Mouse (Mus musculus): Measurements from ENCODE around the gene Olfr106-ps.

The Olfr106-ps gene

GRCm38 (mm10) chr17:37390093-37390492 lies at the start of gene Olfr106-ps:
Gene Olfr106-ps, plus strand, starts transcription at chr17:37390393.
- DNase-seq (ENCODE audit: extremely low read depth, low read depth): no peak

GRCm38 (mm10) chr17:37359282-37359681 lies 30.9 kb upstream of the Olfr106-ps start, which contains the start of gene Olfr104-ps:
Gene Olfr104-ps, plus strand, starts transcription at chr17:37359582.
- no peak for DNase-seq (ENCODE audit: extremely low read depth, low read depth)

GRCm38 (mm10) chr17:37378733-37379132 lies 11.5 kb upstream of the Olfr106-ps start, which contains the start of gene Olfr105-ps:
Gene Olfr105-ps, plus strand, starts transcription at chr17:37379033.
- DNase-seq (ENCODE audit: extremely low read depth, low read depth): no peak

- no peak for DNase-seq (ENCODE audit: extremely low read depth, low read depth)
Observed at GRCm38 (mm10) chr17:37398926-37399325, 8.7 kb downstream of the Olfr106-ps start, which contains the start of gene Olfr107. Gene Olfr107, plus strand, starts transcription at chr17:37399226.

GRCm38 (mm10) chr17:37413380-37413779 lies 23.2 kb downstream of the Olfr106-ps start:
- DNase-seq (ENCODE audit: extremely low read depth, low read depth): no peak

GRCm38 (mm10) chr17:37445180-37445579 lies 55.0 kb downstream of the Olfr106-ps start, which contains the start of gene Olfr108:
Gene Olfr108, plus strand, starts transcription at chr17:37445480.
- DNase-seq (ENCODE audit: extremely low read depth, low read depth): no peak
